Mouse (Mus musculus): ENCODE data around the gene Olfr97. TPM values are rescaled to one million over a fixed set of nuclear protein-coding genes. Genes with fewer than 3 reads are reported as not detected.
"Not testable (repeated sequence)": the region's sequence is repeated elsewhere in the genome, so short reads cannot be mapped to it uniquely, and the experiment has no call there.

Olfr97 gene
- polyA plus RNA-seq (2015; fragmentation: Nextera tagmentation; extraction: Ambion mirVana), result not detected in 2 replicates

- 83% methylated on average over 2 of the region's 2 CpGs for WGBS
- not testable (repeated sequence) for H3K9me3 ChIP-seq; H3K36me3 ChIP-seq; H3K27ac ChIP-seq; H3K4me1 ChIP-seq; H3K4me3 ChIP-seq; ATAC-seq (ENCODE audit: low FRiP score, low read depth); H3K9ac ChIP-seq; H3K4me2 ChIP-seq (replicated peaks); H3K27me3 ChIP-seq
Observed at GRCm38 (mm10) chr17:37237230-37237629, at the start of gene Olfr97. Gene Olfr97, minus strand, starts transcription at chr17:37237330.

- Histone ChIP-seq H3K27me3 (no peaks in the 10 kb centered on the region), H3K9ac (no peak within 1 kb of the TSS), H3K36me3 (no peaks in the 10 kb centered on the region), H3K27ac (no peak within 1 kb of the TSS), H3K4me2 (replicated peaks) (no peak within 1 kb of the TSS), H3K4me1 (no peaks in the 10 kb centered on the region), H3K4me3 (no peak within 1 kb of the TSS), H3K9me3 (no peaks in the 10 kb centered on the region)
- ATAC-seq (ENCODE audit: low FRiP score, low read depth), result no peak
- WGBS, result 71% methylated on average over 1 of the region's 1 CpGs
Observed at GRCm38 (mm10) chr17:37283360-37283759, 46.2 kb upstream of the Olfr97 start, which contains the start of gene Olfr99. Gene Olfr99, minus strand, starts transcription at chr17:37283460.

- H3K27ac ChIP-seq, result no peak overlapping the region
- no peaks in the 10 kb centered on the region for H3K9me3 ChIP-seq
- no peak overlapping the region for H3K4me2 ChIP-seq (replicated peaks)
- H3K27me3 ChIP-seq, result no peaks in the 10 kb centered on the region
- H3K4me1 ChIP-seq, result no peaks in the 10 kb centered on the region
- 85% methylated on average over 1 of the region's 1 CpGs for WGBS
- ATAC-seq (ENCODE audit: low FRiP score, low read depth), result no peak
- H3K36me3 ChIP-seq, result no peaks in the 10 kb centered on the region
- H3K4me3 ChIP-seq, result no peak overlapping the region
- H3K9ac ChIP-seq, result no peak overlapping the region
Observed at GRCm38 (mm10) chr17:37280331-37280730, 43.2 kb upstream of the Olfr97 start.

DNA sequence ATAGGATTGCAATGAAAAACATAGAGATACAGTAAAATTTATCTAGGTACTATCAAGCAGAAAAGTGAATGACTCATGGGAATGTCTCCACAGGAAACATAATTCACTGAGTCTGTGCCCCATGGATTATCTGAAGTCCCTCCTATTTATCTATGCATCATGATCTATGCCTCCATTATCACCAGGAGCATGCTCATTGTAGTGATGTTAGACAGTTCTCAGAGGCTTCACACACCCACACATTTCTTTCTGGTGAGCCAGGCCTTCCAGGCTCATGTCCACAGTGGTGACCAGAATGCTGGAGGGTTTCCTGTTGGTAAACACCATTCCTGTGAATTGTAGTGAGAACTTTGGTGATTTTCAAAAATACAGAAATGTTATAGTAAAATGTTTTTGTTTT is 39.4 kb upstream of the Olfr97 start:
- Histone ChIP-seq H3K4me2 (replicated peaks) (no peak overlapping the region), H3K36me3 (no peaks in the 10 kb centered on the region), H3K4me3 (no peak overlapping the region), H3K9ac (no peak overlapping the region), H3K9me3 (no peaks in the 10 kb centered on the region), H3K27me3 (no peaks in the 10 kb centered on the region), H3K4me1 (no peaks in the 10 kb centered on the region), H3K27ac (no peak overlapping the region)
- no peak for ATAC-seq (ENCODE audit: low FRiP score, low read depth)

DNA sequence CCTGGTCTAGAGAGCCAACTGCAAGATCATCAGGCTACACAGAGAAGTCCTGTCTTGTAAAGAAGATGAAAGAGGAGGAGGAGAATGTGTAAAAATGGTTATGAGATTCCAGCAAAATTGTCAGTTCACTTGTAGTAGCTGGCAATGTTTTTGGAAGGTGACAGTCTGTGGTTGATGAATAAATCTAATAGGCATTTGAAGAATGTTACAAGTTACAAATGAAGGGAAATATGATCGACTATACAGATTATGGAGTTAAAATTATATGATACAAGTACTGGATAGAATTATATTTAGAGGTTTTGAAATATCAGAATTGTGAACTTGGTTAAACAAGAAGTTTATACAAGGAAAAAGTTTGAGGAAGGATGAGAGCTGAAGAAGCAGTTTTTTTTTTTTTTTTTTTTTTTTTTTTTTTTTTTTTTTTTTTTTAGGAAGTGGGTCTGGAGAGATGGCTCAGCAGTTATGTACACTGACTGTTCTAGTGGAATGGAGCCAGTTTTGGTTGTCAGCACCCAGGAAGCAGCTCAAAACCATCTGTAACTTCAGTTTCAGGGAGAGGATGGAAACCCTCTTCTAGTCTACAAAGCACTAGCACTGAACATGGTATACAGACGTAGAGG is 38.6 kb upstream of the Olfr97 start:
- H3K27ac ChIP-seq, result no peak overlapping the region
- H3K9ac ChIP-seq, result no peak overlapping the region
- 72% methylated on average over 2 of the region's 2 CpGs for WGBS
- H3K4me3 ChIP-seq, result no peak overlapping the region
- H3K4me1 ChIP-seq, result no peaks in the 10 kb centered on the region
- H3K36me3 ChIP-seq, result no peaks in the 10 kb centered on the region
- H3K9me3 ChIP-seq, result no peaks in the 10 kb centered on the region
- no peak for ATAC-seq (ENCODE audit: low FRiP score, low read depth)
- peaks cover 3% of the 10 kb centered on the region; the same call in 1 of the 2 replicates for H3K27me3 ChIP-seq
- H3K4me2 ChIP-seq (replicated peaks), result no peak overlapping the region

GRCm38 (mm10) chr17:37270702-37271092 is 33.6 kb upstream of the Olfr97 start:
- 65% methylated on average over 8 of the region's 8 CpGs for WGBS
- peak overlapping the region; percentile 77 for H3K4me2 ChIP-seq (replicated peaks)

GRCm38 (mm10) chr17:37270058-37270701 is 33.0 kb upstream of the Olfr97 start, which contains the start of gene H2-M3:
Gene H2-M3, plus strand, starts transcription at chr17:37270220.
- H3K4me3 ChIP-seq, result peak within 1 kb of the TSS; percentile 48
- H3K9me3 ChIP-seq, result no peaks in the 10 kb centered on the region
- no peaks in the 10 kb centered on the region for H3K36me3 ChIP-seq
- H3K27ac ChIP-seq, result no peak within 1 kb of the TSS
- H3K4me2 ChIP-seq (replicated peaks), result peak within 1 kb of the TSS; percentile 77
- WGBS, result 4% methylated on average over 26 of the region's 26 CpGs
- peaks cover 5% of the 10 kb centered on the region; the same call in 1 of the 2 replicates for H3K27me3 ChIP-seq
- H3K4me1 ChIP-seq, result no peaks in the 10 kb centered on the region
- peak; percentile 94 for ATAC-seq (ENCODE audit: low FRiP score, low read depth)
- H3K9ac ChIP-seq, result peak within 1 kb of the TSS; percentile 48; the same call in 1 of the 2 replicates

More at GRCm38 (mm10) chr17:37270702-37271092, 33.6 kb upstream of the Olfr97 start:
- no peaks in the 10 kb centered on the region for H3K9me3 ChIP-seq
- no peaks in the 10 kb centered on the region for H3K4me1 ChIP-seq
- no peak overlapping the region for H3K27ac ChIP-seq
- H3K4me3 ChIP-seq, result peak overlapping the region; percentile 48
- ATAC-seq (ENCODE audit: low FRiP score, low read depth), result 0 out of 2 replicates have a peak, but pooled peaks have one; percentile 20
- H3K9ac ChIP-seq, result peak overlapping the region; percentile 48; the same call in 1 of the 2 replicates
- H3K27me3 ChIP-seq, result peaks cover 5% of the 10 kb centered on the region; the same call in 1 of the 2 replicates
- no peaks in the 10 kb centered on the region for H3K36me3 ChIP-seq

DNA sequence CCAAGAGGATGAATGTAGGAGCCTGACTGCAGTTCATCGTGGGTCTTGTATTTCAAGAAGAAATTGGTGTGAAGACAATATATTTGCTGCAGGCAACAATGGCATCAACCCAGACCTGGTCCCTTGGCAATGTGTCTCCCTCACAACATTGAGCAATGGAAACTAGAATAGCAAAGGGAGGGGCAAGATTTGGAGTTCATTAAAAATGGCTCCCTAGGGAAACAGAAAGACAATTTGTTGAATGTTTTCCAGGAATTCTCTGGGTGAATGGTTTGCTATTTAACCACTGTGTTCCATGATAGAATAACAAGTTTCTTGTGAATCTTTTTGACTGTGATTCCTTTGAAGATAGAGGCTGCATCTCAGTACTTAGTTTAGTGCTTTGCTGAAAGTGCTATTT is 26.5 kb upstream of the Olfr97 start, which contains the start of gene Olfr98:
Olfr98 (minus strand) TSS at position 124 of the 400 bp plus-strand sequence.
- no peak within 1 kb of the TSS for H3K9ac ChIP-seq
- no peak within 1 kb of the TSS for H3K27ac ChIP-seq
- H3K4me3 ChIP-seq, result no peak within 1 kb of the TSS
- WGBS, result 84% methylated on average over 1 of the region's 1 CpGs
- ATAC-seq (ENCODE audit: low FRiP score, low read depth), result no peak
- no peaks in the 10 kb centered on the region for H3K36me3 ChIP-seq
- no peaks in the 10 kb centered on the region for H3K27me3 ChIP-seq
- H3K4me1 ChIP-seq, result no peaks in the 10 kb centered on the region
- H3K9me3 ChIP-seq, result no peaks in the 10 kb centered on the region
- no peak within 1 kb of the TSS for H3K4me2 ChIP-seq (replicated peaks)

DNA sequence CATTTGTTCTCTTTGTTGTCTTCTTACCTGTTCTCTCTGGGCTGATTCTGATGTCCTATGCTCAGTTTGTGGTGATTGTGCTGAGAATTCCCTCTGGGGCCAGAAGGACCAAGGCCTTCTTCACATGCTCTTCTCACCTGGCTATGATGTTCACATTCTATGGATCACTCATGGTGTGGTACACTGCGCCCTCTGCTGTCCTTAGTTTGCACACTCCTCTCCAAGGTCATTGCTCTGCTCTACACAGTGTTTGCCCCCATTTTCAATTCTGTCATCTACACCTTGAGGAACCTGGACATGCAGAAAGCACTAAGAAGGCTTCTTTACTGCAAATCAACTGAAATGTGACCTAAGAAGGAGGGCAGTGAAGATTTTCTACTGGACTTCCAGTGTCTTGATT is 13.4 kb upstream of the Olfr97 start:
- no peak overlapping the region for H3K9ac ChIP-seq
- 10% methylated on average over 1 of the region's 1 CpGs for WGBS
- no peak overlapping the region for H3K27ac ChIP-seq
- H3K36me3 ChIP-seq, result no peaks in the 10 kb centered on the region
- ATAC-seq (ENCODE audit: low FRiP score, low read depth), result no peak
- no peaks in the 10 kb centered on the region for H3K27me3 ChIP-seq
- no peaks in the 10 kb centered on the region for H3K4me1 ChIP-seq
- no peaks in the 10 kb centered on the region for H3K9me3 ChIP-seq
- H3K4me3 ChIP-seq, result no peak overlapping the region
- no peak overlapping the region for H3K4me2 ChIP-seq (replicated peaks)

GRCm38 (mm10) chr17:37249460-37249859 is 12.3 kb upstream of the Olfr97 start:
- Histone ChIP-seq H3K4me1 (no peaks in the 10 kb centered on the region), H3K36me3 (no peaks in the 10 kb centered on the region), H3K27me3 (no peaks in the 10 kb centered on the region), H3K4me3 (no peak overlapping the region), H3K9ac (no peak overlapping the region), H3K4me2 (replicated peaks) (no peak overlapping the region), H3K27ac (no peak overlapping the region), H3K9me3 (no peaks in the 10 kb centered on the region)
- no peak for ATAC-seq (ENCODE audit: low FRiP score, low read depth)

DNA sequence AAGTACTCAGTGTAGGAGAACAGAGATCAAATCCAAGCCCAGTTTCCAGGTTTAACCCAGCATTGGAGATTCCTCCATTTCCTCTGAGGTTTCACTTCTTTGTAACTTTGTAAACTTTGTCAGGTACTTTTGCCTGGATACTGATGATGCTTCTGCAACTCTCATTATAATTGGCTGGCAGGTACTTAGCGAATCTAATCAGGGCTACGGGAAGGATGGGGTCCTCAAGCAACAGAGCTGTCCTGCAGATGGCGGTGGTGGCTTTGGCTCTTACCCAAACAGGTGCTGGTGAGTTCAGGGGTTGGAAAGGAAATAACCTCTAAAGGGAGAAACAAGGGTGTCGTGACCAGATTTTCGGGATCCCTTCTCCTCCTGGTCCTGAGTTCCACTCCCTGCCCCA is 9.6 kb upstream of the Olfr97 start:
- Histone ChIP-seq H3K9ac (no peak overlapping the region), H3K9me3 (no peaks in the 10 kb centered on the region), H3K36me3 (no peaks in the 10 kb centered on the region), H3K27ac (no peak overlapping the region), H3K27me3 (no peaks in the 10 kb centered on the region), H3K4me2 (replicated peaks) (no peak overlapping the region), H3K4me1 (no peaks in the 10 kb centered on the region), H3K4me3 (no peak overlapping the region)
- 24% methylated on average over 5 of the region's 5 CpGs for WGBS
- no peak for ATAC-seq (ENCODE audit: low FRiP score, low read depth)

- Histone ChIP-seq H3K27ac (no peak overlapping the region), H3K9me3 (no peaks in the 10 kb centered on the region), H3K4me1 (no peaks in the 10 kb centered on the region), H3K9ac (no peak overlapping the region), H3K36me3 (no peaks in the 10 kb centered on the region), H3K4me2 (replicated peaks) (no peak overlapping the region), H3K27me3 (no peaks in the 10 kb centered on the region), H3K4me3 (no peak overlapping the region)
- 59% methylated on average over 3 of the region's 3 CpGs for WGBS
- no peak for ATAC-seq (ENCODE audit: low FRiP score, low read depth)
Observed at GRCm38 (mm10) chr17:37242198-37242597, 5.1 kb upstream of the Olfr97 start.
